Mouse (Mus musculus): ENCODE results near the gene Rint1.

Rint1 gene

GRCm38 (mm10) chr5:23864054-23864965, 76.8 kb downstream of the Rint1 start:
- DNase-seq (ENCODE audit: low spot score), result no peak

GRCm38 (mm10) chr5:23865941-23866340, 78.4 kb downstream of the Rint1 start:
- no peak for DNase-seq (ENCODE audit: low spot score)
